ENCODE assay signal across 8 mouse cellular contexts in genomic region chr15:3979061-3979848, GRCm38 (mm10). TPM values are rescaled to one million over a fixed set of nuclear protein-coding genes. Genes with fewer than 3 reads are reported as not detected.
A peak's percentile ranks its signal among the peaks of the same experiment; 100 is the strongest.
DNase-seq lines count a peak whose midpoint lies in the region; ATAC-seq and TF ChIP-seq lines count a peak whose summit lies in the region.

Gene Fbxo4 (minus strand): TSS chr15:3979573.

- no peaks in the 10 kb centered on the region for H3K27me3 ChIP-seq in embryonic facial prominence, embryonic 15.5 days
- no peaks in the 10 kb centered on the region for H3K27me3 ChIP-seq in limb, embryonic 12.5 days
- no peaks in the 10 kb centered on the region for H3K27me3 ChIP-seq in midbrain, embryonic 14.5 days (ENCODE audit: control insufficient read depth, insufficient read depth, low read length)

- peak within 1 kb of the TSS; percentile 55 for H3K4me2 ChIP-seq in embryonic facial prominence, embryonic 15.5 days (replicated peaks)
- peak within 1 kb of the TSS; percentile 65 for H3K4me2 ChIP-seq in limb, embryonic 12.5 days
- H3K4me2 ChIP-seq in midbrain, embryonic 14.5 days (ENCODE audit: low read length) = peak within 1 kb of the TSS; percentile 70

- H3K9ac ChIP-seq in embryonic facial prominence, embryonic 15.5 days = peak within 1 kb of the TSS; percentile 79
- H3K9ac ChIP-seq in limb, embryonic 12.5 days (replicated peaks) = peak within 1 kb of the TSS; percentile 92
- H3K9ac ChIP-seq in midbrain, embryonic 14.5 days (replicated peaks; ENCODE audit: low read length) = peak within 1 kb of the TSS; percentile 96

- H3K4me3 ChIP-seq in bone marrow, adult 2 months (replicated peaks; ENCODE audit: control insufficient read depth, low read depth, low read length) = peak within 1 kb of the TSS; percentile 78
- peak within 1 kb of the TSS; percentile 71 for H3K4me3 ChIP-seq in embryonic facial prominence, embryonic 15.5 days (replicated peaks)
- peak within 1 kb of the TSS; percentile 68 for H3K4me3 ChIP-seq in limb, embryonic 12.5 days (replicated peaks)
- H3K4me3 ChIP-seq in midbrain, embryonic 14.5 days (replicated peaks; ENCODE audit: low read depth, low read length) = peak within 1 kb of the TSS; percentile 64

- no peaks in the 10 kb centered on the region; the same call in 1 of the 2 replicates for H3K4me1 ChIP-seq in bone marrow, adult 2 months (ENCODE audit: control insufficient read depth, insufficient read depth, low read length)
- H3K4me1 ChIP-seq in embryonic facial prominence, embryonic 15.5 days = no peaks in the 10 kb centered on the region
- H3K4me1 ChIP-seq in limb, embryonic 12.5 days (replicated peaks) = no peaks in the 10 kb centered on the region; the same call in 1 of the 2 replicates
- H3K4me1 ChIP-seq in midbrain, embryonic 14.5 days (ENCODE audit: control insufficient read depth, insufficient read depth, low read length) = no peaks in the 10 kb centered on the region

- H3K36me3 ChIP-seq in embryonic facial prominence, embryonic 15.5 days = peaks cover 17% of the 10 kb centered on the region; the same call in 1 of the 2 replicates
- peaks cover 32% of the 10 kb centered on the region for H3K36me3 ChIP-seq in limb, embryonic 12.5 days
- peaks cover 24% of the 10 kb centered on the region for H3K36me3 ChIP-seq in midbrain, embryonic 14.5 days (ENCODE audit: control insufficient read depth, insufficient read depth, low read length)

- peak; percentile 93 for ATAC-seq in embryonic facial prominence, embryonic 15.5 days (ENCODE audit: insufficient number of reproducible peaks, low FRiP score, low TSS enrichment, low read depth)
- peak; percentile 95 for ATAC-seq in limb, embryonic 12.5 days (ENCODE audit: insufficient number of reproducible peaks, insufficient read depth, low FRiP score, low TSS enrichment, low read depth)
- peak; percentile 92 for ATAC-seq in midbrain, embryonic 14.5 days (ENCODE audit: low FRiP score, low TSS enrichment)

- DNase-seq in A20 (ENCODE audit: low read depth, low spot score) = peak; percentile 83
- DNase-seq in heart, adult 8-10 months (ENCODE audit: low spot score) = peak; percentile 86
- DNase-seq in kidney, adult 8-10 months = peak; percentile 79 to 81
- peak; percentile 82 for DNase-seq in midbrain, embryonic 14.5 days
- DNase-seq in spleen, adult 18-20 months = peak; percentile 69 to 73

- H3K9me3 ChIP-seq in embryonic facial prominence, embryonic 15.5 days (replicated peaks) = no peaks in the 10 kb centered on the region
- no peaks in the 10 kb centered on the region for H3K9me3 ChIP-seq in limb, embryonic 12.5 days
- no peaks in the 10 kb centered on the region for H3K9me3 ChIP-seq in midbrain, embryonic 14.5 days (ENCODE audit: control insufficient read depth, low read length)

- TF ChIP-seq POLR2A in bone marrow, adult 2 months (IDR thresholded peaks at IDR 0.05; ENCODE audit: borderline replicate concordance, control insufficient read depth, low read depth, low read length) = peak; percentile 65; the same call in 1 of the 2 replicates

- H3K27ac ChIP-seq in bone marrow, adult 2 months (ENCODE audit: control insufficient read depth, insufficient read depth, low read depth, low read length, poor library complexity) = peak within 1 kb of the TSS; percentile 99
- peak within 1 kb of the TSS; percentile 96 for H3K27ac ChIP-seq in embryonic facial prominence, embryonic 15.5 days (replicated peaks)
- H3K27ac ChIP-seq in limb, embryonic 12.5 days = peak within 1 kb of the TSS; percentile 97
- peak within 1 kb of the TSS; percentile 96 for H3K27ac ChIP-seq in midbrain, embryonic 14.5 days (replicated peaks; ENCODE audit: low read depth, low read length)

- no peak for TF ChIP-seq CTCF in bone marrow, adult 2 months (IDR thresholded peaks at IDR 0.05; ENCODE audit: control insufficient read depth, insufficient read depth, low read length)

- WGBS in bone marrow, adult 2 months = under 1% methylated on average over 61 of the region's 61 CpGs
- WGBS in embryonic facial prominence, embryonic 15.5 days = under 1% methylated on average over 59 of the region's 61 CpGs
- 2% methylated on average over 61 of the region's 61 CpGs for WGBS in limb, embryonic 12.5 days
- WGBS in midbrain, embryonic 14.5 days = 2% methylated on average over 61 of the region's 61 CpGs

RNA-seq across cellular contexts. Expression of gene Fbxo4, which starts in this region (rescaled TPM):
- 8.3 and 15.6 TPM in 2 replicates for polyA plus RNA-seq in bone marrow, adult 2 months (2011; ENCODE audit: insufficient read depth, insufficient read length, low replicate concordance, missing spikeins)
- polyA plus RNA-seq in embryonic facial prominence, embryonic 15.5 days (2015; fragmentation: Nextera tagmentation; extraction: Ambion mirVana) = 12.0 and 12.6 TPM in 2 replicates
- 1 to 10 TPM; 5.1 to 7.8 (median 7.1) TPM for total RNA-seq in heart, adult 8-10 months (2022)
- polyA plus RNA-seq in limb, embryonic 12.5 days (2016; fragmentation: Nextera tagmentation; extraction: Ambion mirVana) = 6.6 and 7.7 TPM in 2 replicates
- polyA plus RNA-seq in midbrain, embryonic 14.5 days (2014; fragmentation: Nextera tagmentation; extraction: Ambion mirVana) = 7.0 and 8.2 TPM in 2 replicates

Comparison
In these comparisons a context has a peak if more than half of its experiments do, and no peak if none do; other contexts are left out.
1. Peak in every context shown above with its lines: DNase-seq, ATAC-seq, H3K4me3 ChIP-seq and H3K27ac ChIP-seq.